Mouse (Mus musculus): ENCODE measurements at regions not wholly inside any gene's neighbourhood (a gene's known extent, or its start where the extent isn't known, plus 50 kb on each side); places are given as distances from the start of the nearest gene placed in this dataset.

DNA sequence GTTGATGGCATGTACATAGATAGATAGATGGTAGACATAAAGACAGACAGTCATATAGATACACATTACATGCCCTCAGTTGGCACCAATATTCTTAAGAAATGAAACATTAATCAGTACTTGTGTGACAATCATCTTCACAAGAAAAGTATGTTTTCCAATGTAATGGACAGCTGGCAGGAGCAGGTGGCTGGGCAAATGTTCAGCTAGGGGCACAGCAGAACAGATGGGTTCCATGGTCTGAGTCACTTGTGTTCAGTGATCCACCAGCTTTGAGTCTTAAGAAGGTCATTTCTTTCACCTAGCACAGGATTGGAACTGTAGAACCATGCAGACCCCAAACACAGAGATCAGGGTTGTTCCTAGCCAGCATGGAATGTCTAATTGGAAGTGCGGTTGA lies 2631.2 kb upstream of the 5930422O12Rik start:
- Histone ChIP-seq H3K4me2 (no peak overlapping the region), H3K27me3 (no peaks in the 10 kb centered on the region), H3K9me3 (replicated peaks) (no peaks in the 10 kb centered on the region), H3K4me1 (no peaks in the 10 kb centered on the region), H3K27ac (no peak overlapping the region), H3K36me3 (no peaks in the 10 kb centered on the region), H3K4me3 (replicated peaks) (no peak overlapping the region), H3K9ac (no peak overlapping the region)
- ATAC-seq (replicated peaks; ENCODE audit: low FRiP score), result no peak
- WGBS, result 88% methylated on average over 1 of the region's 1 CpGs

DNA sequence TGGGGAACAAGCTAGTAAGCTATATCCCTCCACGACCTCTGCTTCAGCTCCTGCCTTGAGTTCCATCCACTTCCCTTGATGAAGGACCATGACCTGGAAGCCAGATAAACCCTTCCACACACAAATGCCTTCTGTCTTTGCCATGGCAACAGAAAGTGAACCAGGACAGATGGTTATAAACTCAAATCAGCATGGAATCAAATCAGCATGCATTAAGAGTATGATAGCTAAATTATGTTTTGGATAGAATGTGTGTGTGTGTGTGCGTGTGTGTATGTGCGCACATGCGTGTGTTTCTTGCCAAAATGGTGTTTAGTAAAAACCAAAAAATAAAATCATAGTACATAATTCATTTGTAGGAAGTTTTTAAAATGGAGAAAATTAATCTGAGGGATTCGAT lies 2611.5 kb upstream of the 5930422O12Rik start:
- Histone ChIP-seq H3K36me3 (no peaks in the 10 kb centered on the region), H3K4me1 (no peaks in the 10 kb centered on the region), H3K27ac (no peak overlapping the region), H3K4me3 (replicated peaks) (no peak overlapping the region), H3K9me3 (replicated peaks) (no peaks in the 10 kb centered on the region), H3K4me2 (no peak overlapping the region), H3K27me3 (no peaks in the 10 kb centered on the region), H3K9ac (no peak overlapping the region)
- ATAC-seq (replicated peaks; ENCODE audit: low FRiP score), result no peak
- WGBS, result 96% methylated on average over 5 of the region's 5 CpGs

- H3K27me3 ChIP-seq, result no peaks in the 10 kb centered on the region
- no peaks in the 10 kb centered on the region for H3K36me3 ChIP-seq
- H3K4me1 ChIP-seq, result peaks cover 11% of the 10 kb centered on the region
- H3K4me2 ChIP-seq, result peak overlapping the region; percentile 34
- 34% methylated on average over 25 of the region's 25 CpGs for WGBS
- ATAC-seq (replicated peaks; ENCODE audit: low FRiP score), result peak; percentile 77
- H3K27ac ChIP-seq, result no peak overlapping the region
- peak overlapping the region; percentile 13; the same call in 1 of the 2 replicates for H3K4me3 ChIP-seq (replicated peaks)
- H3K9ac ChIP-seq, result no peak overlapping the region
- no peaks in the 10 kb centered on the region for H3K9me3 ChIP-seq (replicated peaks)
These were observed 2605.5 kb upstream of the 5930422O12Rik start for GRCm38 (mm10) chr8:30822835-30823587.

- H3K27me3 ChIP-seq, result no peaks in the 10 kb centered on the region
- 0 out of 2 replicates have a peak, but pooled peaks have one; percentile 19 for ATAC-seq (replicated peaks; ENCODE audit: low FRiP score)
- no peak overlapping the region for H3K9ac ChIP-seq
- H3K36me3 ChIP-seq, result no peaks in the 10 kb centered on the region
- H3K9me3 ChIP-seq (replicated peaks), result no peaks in the 10 kb centered on the region
- peaks cover 11% of the 10 kb centered on the region for H3K4me1 ChIP-seq
- no peak overlapping the region for H3K27ac ChIP-seq
- H3K4me3 ChIP-seq (replicated peaks), result peak overlapping the region; percentile 13; the same call in 1 of the 2 replicates
- 90% methylated on average over 11 of the region's 11 CpGs for WGBS
- H3K4me2 ChIP-seq, result peak overlapping the region; percentile 34
These were observed 2604.9 kb upstream of the 5930422O12Rik start for GRCm38 (mm10) chr8:30823588-30823938.

GRCm38 (mm10) chr8:30826021-30826420 lies 2602.5 kb upstream of the 5930422O12Rik start:
- H3K9me3 ChIP-seq (replicated peaks), result no peaks in the 10 kb centered on the region
- peaks cover 11% of the 10 kb centered on the region for H3K4me1 ChIP-seq
- no peak overlapping the region for H3K27ac ChIP-seq
- no peak overlapping the region for H3K4me2 ChIP-seq
- no peaks in the 10 kb centered on the region for H3K27me3 ChIP-seq
- no peaks in the 10 kb centered on the region for H3K36me3 ChIP-seq
- H3K4me3 ChIP-seq (replicated peaks), result no peak overlapping the region
- no peak overlapping the region for H3K9ac ChIP-seq
- ATAC-seq (replicated peaks; ENCODE audit: low FRiP score), result no peak
- 43% methylated on average over 4 of the region's 4 CpGs for WGBS

DNA sequence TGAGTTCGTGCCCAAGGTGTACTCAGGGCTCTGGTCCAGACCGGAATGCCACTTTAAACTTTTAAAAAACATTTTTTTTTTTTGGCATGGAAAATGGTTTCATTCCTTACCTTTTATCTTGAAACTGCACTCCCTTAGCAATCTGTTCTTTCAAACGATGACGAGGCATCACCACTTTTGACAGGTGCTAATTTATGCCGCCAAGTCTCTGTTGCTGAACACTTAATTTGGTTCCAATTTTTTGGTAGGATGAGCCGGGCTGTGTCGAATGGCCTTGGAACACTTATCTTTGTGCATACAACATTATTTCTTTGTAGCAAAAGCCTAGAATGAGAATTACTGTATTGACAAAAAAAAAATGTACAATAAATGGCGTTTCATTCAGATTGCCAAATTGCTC lies 2590.5 kb upstream of the 5930422O12Rik start:
- WGBS, result 89% methylated on average over 8 of the region's 8 CpGs
- no peaks in the 10 kb centered on the region for H3K27me3 ChIP-seq
- H3K9ac ChIP-seq, result no peak overlapping the region
- no peaks in the 10 kb centered on the region for H3K9me3 ChIP-seq (replicated peaks)
- H3K4me2 ChIP-seq, result no peak overlapping the region
- no peak overlapping the region for H3K27ac ChIP-seq
- H3K4me3 ChIP-seq (replicated peaks), result no peak overlapping the region
- no peaks in the 10 kb centered on the region for H3K36me3 ChIP-seq
- H3K4me1 ChIP-seq, result no peaks in the 10 kb centered on the region
- no peak for ATAC-seq (replicated peaks; ENCODE audit: low FRiP score)

- peak; percentile 76; the same call in 1 of the 2 replicates for ATAC-seq (replicated peaks; ENCODE audit: low FRiP score)
- no peak overlapping the region for H3K27ac ChIP-seq
These were observed 2588.4 kb upstream of the 5930422O12Rik start for GRCm38 (mm10) chr8:30840064-30840463.

GRCm38 (mm10) chr8:30863017-30863416 lies 2565.5 kb upstream of the 5930422O12Rik start:
- Histone ChIP-seq H3K9me3 (replicated peaks) (no peaks in the 10 kb centered on the region), H3K36me3 (no peaks in the 10 kb centered on the region), H3K27ac (no peak overlapping the region), H3K4me1 (no peaks in the 10 kb centered on the region), H3K4me3 (replicated peaks) (no peak overlapping the region), H3K27me3 (no peaks in the 10 kb centered on the region), H3K9ac (no peak overlapping the region), H3K4me2 (no peak overlapping the region)
- 53% methylated on average over 4 of the region's 4 CpGs for WGBS
- no peak for ATAC-seq (replicated peaks; ENCODE audit: low FRiP score)

More at GRCm38 (mm10) chr8:30840064-30840463, 2588.4 kb upstream of the 5930422O12Rik start:
- no peak overlapping the region for H3K9ac ChIP-seq
- H3K4me2 ChIP-seq, result no peak overlapping the region
- no peaks in the 10 kb centered on the region for H3K9me3 ChIP-seq (replicated peaks)
- H3K36me3 ChIP-seq, result no peaks in the 10 kb centered on the region
- no peak overlapping the region for H3K4me3 ChIP-seq (replicated peaks)
- no peaks in the 10 kb centered on the region for H3K4me1 ChIP-seq
- WGBS, result 32% methylated on average over 8 of the region's 8 CpGs
- no peaks in the 10 kb centered on the region for H3K27me3 ChIP-seq

GRCm38 (mm10) chr8:30906044-30906695 lies 2522.3 kb upstream of the 5930422O12Rik start:
- ATAC-seq (replicated peaks; ENCODE audit: low FRiP score), result no peak
- H3K4me2 ChIP-seq, result no peak overlapping the region
- H3K9ac ChIP-seq, result no peak overlapping the region
- no peak overlapping the region for H3K4me3 ChIP-seq (replicated peaks)
- H3K9me3 ChIP-seq (replicated peaks), result no peaks in the 10 kb centered on the region
- H3K27me3 ChIP-seq, result no peaks in the 10 kb centered on the region
- no peak overlapping the region for H3K27ac ChIP-seq
- no peaks in the 10 kb centered on the region for H3K4me1 ChIP-seq
- H3K36me3 ChIP-seq, result no peaks in the 10 kb centered on the region
- 93% methylated on average over 11 of the region's 11 CpGs for WGBS

GRCm38 (mm10) chr8:30913664-30914063 lies 2514.8 kb upstream of the 5930422O12Rik start:
- no peak for ATAC-seq (replicated peaks; ENCODE audit: low FRiP score)

GRCm38 (mm10) chr8:30915127-30915526 lies 2513.4 kb upstream of the 5930422O12Rik start:
- peak overlapping the region; percentile 79 for H3K4me2 ChIP-seq
- H3K9me3 ChIP-seq (replicated peaks), result no peaks in the 10 kb centered on the region
- 65% methylated on average over 7 of the region's 7 CpGs for WGBS
- peaks cover 10% of the 10 kb centered on the region for H3K4me1 ChIP-seq
- H3K36me3 ChIP-seq, result no peaks in the 10 kb centered on the region
- peak; percentile 53; the same call in 1 of the 2 replicates for ATAC-seq (replicated peaks; ENCODE audit: low FRiP score)
- H3K4me3 ChIP-seq (replicated peaks), result no peak overlapping the region
- H3K27me3 ChIP-seq, result no peaks in the 10 kb centered on the region
- H3K27ac ChIP-seq, result no peak overlapping the region
- H3K9ac ChIP-seq, result no peak overlapping the region

More at GRCm38 (mm10) chr8:30913664-30914063, 2514.8 kb upstream of the 5930422O12Rik start:
- no peaks in the 10 kb centered on the region for H3K36me3 ChIP-seq
- no peak overlapping the region for H3K4me2 ChIP-seq
- no peak overlapping the region for H3K4me3 ChIP-seq (replicated peaks)
- no peaks in the 10 kb centered on the region for H3K9me3 ChIP-seq (replicated peaks)
- 61% methylated on average over 5 of the region's 5 CpGs for WGBS
- H3K27me3 ChIP-seq, result no peaks in the 10 kb centered on the region
- no peak overlapping the region for H3K27ac ChIP-seq
- H3K9ac ChIP-seq, result no peak overlapping the region
- H3K4me1 ChIP-seq, result peaks cover 10% of the 10 kb centered on the region

GRCm38 (mm10) chr8:30915601-30916171 lies 2512.8 kb upstream of the 5930422O12Rik start:
- no peaks in the 10 kb centered on the region for H3K9me3 ChIP-seq (replicated peaks)
- H3K36me3 ChIP-seq, result no peaks in the 10 kb centered on the region
- WGBS, result 11% methylated on average over 13 of the region's 13 CpGs
- peaks cover 10% of the 10 kb centered on the region for H3K4me1 ChIP-seq
- peak overlapping the region; percentile 45 for H3K4me3 ChIP-seq (replicated peaks)
- peak overlapping the region; percentile 79 for H3K4me2 ChIP-seq
- peak; percentile 63; the same call in 1 of the 2 replicates for ATAC-seq (replicated peaks; ENCODE audit: low FRiP score)
- 0 out of 2 replicates have a peak overlapping the region, but pooled peaks have one; percentile 33 for H3K27ac ChIP-seq
- peak overlapping the region; percentile 42 for H3K9ac ChIP-seq
- no peaks in the 10 kb centered on the region for H3K27me3 ChIP-seq
